Mouse (Mus musculus) CD4-positive, CD25-positive, alpha-beta regulatory T cell, adult 4 months (primary cell): Measurements from ENCODE around the gene Rap1gap2. TPM values are rescaled to one million over a fixed set of nuclear protein-coding genes. Genes with fewer than 3 reads are reported as not detected.
A peak's percentile ranks its signal among the peaks of the same experiment; 100 is the strongest.

ENCODE experiments used
- ATAC-seq: one replicate; pipeline ENCODE4 v1.8.0; 2017
- polyA plus RNA-seq, 2 experiments: library from polyadenylated mRNA; unstranded; fragments of 100-300 nt; shearing (Covaris generic); gene quantifications; one replicate each; pipeline ENCODE4 v1.2.1; 2017

The Rap1gap2 gene
- polyA plus RNA-seq: 1 to 10 TPM; 1.3 to 1.9 TPM

DNA sequence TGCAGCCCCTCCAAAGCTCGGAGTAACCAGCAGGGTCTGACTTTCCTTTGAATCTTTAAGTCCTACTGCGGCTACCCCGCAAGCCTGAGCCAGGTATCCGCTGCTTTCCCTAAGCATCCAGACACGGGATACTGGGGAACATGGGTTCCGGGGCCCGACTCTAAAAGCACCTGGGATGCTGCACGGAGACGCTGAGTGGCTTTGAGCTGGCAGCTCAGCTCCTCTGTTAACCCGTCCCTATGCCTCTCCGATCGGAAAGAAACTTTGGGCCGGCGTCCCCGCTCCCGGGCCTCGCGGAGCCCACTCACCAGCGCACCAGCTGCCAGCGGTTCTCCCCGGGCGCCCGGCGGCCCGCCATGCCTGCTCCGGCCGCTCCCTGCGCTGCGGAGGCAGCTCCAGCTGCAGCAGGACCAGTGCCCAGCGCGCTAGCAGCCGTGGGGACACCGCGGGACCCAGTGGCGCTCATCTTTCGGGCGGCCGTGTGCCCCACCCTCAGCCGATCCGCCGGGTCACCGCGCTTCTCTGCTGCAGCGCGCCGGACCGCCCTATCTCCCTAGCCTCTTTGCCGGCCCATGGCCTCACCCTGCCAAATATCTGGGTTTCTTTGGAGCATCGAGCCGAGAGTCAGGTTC, at the start of gene Rap1gap2:
Gene Rap1gap2 (minus strand): TSS at position 371 of the 632 bp plus-strand sequence.
- no peak for ATAC-seq

DNA sequence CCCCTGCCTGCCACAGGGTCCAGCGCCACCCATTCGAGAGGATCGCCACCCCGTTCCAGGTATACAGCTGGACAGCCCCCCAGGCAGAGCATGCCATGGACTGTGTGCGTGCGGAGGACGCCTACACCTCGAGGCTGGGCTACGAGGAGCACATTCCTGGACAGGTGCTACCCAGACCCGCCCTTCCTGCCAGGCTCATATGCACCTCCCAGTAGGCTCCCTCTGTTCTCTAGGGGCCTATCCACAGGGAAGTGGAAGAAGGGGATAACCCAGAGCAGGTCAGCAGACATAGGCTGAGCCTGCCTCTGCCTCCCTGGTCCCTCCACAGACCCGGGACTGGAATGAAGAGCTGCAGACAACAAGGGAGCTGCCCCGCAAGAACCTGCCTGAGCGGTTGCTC, 49.6 kb upstream of the Rap1gap2 start:
- ATAC-seq: no peak

DNA sequence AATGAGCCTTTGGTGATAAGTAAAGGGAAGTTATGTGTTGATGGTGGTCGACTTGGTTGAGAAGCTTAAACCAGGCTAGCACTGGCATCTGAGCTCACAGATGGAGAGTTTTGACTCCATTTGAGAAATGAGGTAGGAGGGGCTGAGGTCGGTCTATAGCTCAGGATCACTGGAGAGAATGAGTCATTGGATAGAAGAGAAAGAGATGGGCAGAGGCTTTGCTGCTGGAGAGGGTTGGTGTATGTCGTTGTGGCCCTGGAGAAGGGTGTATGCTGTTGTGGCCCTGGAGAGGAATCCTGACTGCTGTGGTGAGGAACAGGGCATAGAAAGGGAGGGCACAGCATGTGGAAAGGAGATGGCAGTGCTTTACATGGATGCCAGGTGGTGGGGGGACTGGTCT, 45.2 kb upstream of the Rap1gap2 start:
- ATAC-seq: no peak

- ATAC-seq: no peak
These were observed 42.7 kb upstream of the Rap1gap2 start for GRCm38 (mm10) chr11:74653385-74653784.

- ATAC-seq: no peak
These were observed 42.1 kb upstream of the Rap1gap2 start for GRCm38 (mm10) chr11:74652791-74653191.

DNA sequence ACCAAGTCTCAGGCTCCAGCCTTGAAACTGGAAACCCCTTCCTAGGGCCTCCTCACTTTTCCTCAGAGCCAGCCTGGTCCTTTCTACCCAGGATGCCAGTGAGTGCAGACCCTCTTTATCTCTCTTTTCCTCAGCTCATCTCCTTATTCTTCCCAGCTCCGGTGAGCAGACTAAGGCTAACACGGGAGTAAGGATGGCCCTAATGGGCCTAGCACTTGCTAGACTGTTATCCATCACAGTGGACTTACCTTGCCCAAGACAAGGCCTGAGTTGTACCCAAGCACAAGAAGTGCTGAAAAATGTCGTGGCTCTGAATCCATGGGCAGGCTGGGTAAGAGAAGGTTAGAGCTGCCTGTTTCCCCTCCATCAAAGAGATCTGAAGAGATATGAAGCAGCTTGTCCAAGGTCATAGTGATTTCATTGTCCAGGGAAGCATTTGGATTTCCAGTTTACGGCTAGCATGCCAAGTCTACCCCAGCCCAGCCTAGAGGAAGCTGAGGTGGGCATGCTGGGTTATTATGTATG, 39.9 kb upstream of the Rap1gap2 start:
- no peak for ATAC-seq

GRCm38 (mm10) chr11:74649647-74650551, 39.2 kb upstream of the Rap1gap2 start:
- ATAC-seq: peak; percentile 8

DNA sequence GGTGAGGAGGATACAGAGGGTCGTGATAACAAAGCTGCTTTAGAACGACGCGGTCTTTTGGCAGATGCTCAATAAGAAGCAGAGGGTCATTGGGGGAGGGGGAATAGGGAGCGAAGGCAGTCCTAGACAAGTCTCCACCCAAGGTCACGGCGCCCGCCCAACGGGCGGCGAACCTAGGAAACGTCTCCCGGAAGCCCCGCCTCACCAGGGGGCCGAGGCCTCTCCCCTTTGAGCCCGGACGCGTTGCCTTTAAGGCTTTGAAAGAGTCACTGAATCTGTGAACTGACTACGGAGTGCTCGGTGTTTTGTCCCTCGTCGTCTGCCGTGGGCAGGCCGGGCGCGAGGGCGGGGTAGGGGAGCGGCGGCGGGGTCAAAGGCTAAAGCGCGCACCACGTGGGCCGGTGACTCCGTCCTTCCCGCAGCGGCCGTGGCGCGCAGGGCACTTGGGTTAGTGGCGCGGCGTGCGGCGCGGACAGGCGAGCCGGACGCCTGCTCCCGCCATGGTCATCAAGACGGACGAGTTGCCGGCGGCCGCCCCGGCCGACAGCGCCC, 38.5 kb upstream of the Rap1gap2 start, which contains the start of gene Cluh:
Gene Cluh (plus strand): TSS at position 401 of the 552 bp plus-strand sequence.
- peak; percentile 97 for ATAC-seq

DNA sequence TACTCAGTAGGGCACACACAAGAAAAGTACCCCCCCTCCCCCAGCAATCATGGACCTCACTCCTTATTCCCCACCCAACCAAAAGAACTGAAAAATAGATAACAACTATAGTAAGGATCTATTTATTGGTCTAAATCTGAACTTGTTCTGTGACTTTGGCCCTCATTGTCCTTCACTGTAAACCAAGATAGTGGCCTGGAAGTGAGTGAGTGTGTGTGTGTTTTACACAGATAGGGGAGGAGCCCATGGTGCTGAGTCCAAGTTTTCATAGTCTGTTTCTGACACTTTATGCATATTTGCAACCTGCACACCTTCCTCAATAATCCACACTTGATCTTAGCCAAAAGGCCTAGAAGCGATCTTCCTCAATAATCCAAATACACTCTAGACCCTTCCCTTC, 38.0 kb upstream of the Rap1gap2 start:
- ATAC-seq: no peak

GRCm38 (mm10) chr11:74647966-74648365, 37.3 kb upstream of the Rap1gap2 start:
- ATAC-seq: no peak

DNA sequence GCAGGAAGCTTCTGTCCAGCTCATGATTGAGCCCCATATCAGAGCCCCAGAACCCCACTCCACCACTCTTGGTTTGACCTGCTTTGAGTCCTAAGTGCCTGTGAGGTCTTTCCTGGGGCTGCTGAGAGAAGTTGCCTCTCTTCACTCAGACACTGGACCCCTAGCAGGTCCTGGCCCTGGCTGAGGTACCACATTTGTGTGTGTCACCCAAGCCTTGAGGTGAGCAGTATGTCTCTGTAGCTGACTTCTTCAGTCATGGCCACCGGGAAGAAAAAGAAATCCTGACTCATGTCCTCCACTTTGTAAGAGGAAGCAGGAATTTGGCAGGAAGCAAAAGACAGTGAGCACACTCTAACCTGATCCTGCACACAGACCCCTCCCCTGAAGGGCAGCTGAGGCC, 28.9 kb upstream of the Rap1gap2 start:
- ATAC-seq: no peak

DNA sequence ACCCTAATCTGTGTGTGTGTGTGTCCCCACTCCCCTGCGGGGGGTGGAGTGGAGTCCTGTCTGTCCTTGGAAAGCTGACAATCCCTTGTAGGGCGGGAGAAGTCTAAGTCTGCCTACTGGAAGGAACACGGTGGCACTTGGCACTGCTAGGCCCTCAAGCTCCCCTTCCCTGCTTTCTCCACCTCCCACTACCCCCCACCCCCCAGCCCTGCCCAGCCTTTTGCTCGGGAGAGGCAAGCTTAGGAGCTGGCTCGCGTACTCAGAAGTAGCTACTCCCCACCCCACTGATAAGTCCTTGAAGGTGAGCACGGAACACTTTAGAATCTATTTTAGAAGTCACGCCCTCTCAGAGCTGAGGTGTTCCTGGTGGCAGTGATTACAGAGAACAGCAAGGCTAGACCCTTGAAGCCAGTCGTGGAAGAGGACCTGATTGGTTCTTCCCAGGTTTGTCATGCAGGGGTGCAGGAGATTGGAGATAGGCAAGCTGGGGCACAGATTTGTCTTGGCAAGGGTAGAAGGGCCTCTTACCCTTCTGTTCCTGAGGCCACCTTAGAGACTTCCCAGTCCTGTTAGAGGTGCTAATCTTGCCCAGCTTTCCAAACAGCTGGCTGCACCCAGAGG, 28.2 kb upstream of the Rap1gap2 start:
- ATAC-seq: no peak

DNA sequence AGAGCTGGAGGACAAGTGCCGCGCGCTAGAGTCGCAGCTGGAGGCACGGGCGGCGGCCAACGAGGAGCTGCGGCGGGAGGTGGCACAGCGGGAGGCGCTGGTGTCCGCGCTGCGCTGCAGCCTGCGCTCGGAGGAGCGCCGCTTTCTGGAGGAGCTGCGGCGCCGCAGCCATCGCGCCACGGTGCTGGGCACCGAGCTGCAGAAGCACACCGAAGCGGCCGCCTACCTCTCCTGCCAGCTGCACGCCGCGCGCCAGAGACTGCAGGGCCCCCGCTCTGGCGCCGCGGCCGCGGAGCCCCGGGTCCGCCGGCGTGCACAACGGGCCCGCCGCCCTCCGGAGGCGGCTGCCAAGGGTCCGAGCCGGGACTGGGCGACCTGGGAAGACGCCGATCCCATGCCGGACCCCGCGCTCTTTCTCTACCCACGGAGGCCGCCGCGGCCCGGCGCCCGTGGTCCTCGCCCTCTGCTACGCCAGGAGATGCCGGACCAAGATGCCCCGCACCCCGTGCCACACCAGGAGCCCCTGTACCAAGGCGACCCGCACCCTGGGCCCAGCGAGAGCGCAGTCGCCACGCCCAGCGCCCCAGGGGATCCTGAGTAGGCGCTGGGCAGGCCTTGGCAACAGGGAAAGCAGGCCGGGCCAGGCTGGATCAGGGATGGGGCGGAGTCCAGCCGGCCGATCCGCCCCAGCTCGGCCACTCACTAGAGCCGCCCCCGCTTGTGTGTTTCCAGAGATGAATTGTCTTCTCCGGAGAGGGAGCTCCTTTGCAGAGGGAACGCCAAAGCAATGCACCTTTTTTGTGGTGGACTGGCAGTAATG, 27.5 kb upstream of the Rap1gap2 start:
- peak; percentile 14 for ATAC-seq

GRCm38 (mm10) chr11:74637486-74637885, 26.8 kb upstream of the Rap1gap2 start:
- ATAC-seq: no peak

DNA sequence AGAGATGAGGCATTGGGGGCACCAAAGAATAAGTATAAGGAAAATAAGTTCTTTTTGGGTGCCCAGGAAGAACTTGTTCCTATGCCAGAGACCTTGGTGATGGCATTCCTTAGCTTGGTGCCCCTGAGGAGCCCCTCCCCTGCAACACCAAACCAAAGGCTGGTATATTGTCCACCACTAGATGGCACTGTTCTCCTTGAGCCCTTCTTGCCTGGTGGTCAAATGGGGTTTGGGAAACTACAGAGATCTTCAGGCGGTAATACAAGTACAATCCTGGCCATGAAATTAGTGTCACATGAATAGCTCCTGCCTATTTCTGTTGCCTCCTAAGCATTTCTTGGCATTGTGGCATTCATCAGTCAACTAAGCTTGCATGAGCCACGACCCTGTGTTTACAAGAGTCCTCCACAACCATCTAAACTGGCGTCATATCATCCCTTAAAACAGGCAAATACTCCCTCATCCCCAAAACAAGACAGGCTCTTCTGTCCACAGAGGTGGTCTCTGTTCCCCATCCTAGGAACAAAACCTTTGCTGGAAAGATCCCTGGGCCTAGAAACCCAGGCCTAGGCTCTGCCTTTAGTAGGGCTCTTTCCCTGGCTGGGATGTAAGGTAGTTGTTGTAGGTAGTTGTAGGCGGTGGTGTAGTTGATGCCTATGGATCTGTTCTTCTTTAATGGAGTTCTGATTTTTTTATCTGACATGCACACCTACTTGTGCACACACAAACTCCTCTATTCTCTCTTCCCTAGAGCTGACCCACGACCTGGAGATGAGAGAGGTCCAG, 24.0 kb upstream of the Rap1gap2 start:
- ATAC-seq: peak; percentile 53

DNA sequence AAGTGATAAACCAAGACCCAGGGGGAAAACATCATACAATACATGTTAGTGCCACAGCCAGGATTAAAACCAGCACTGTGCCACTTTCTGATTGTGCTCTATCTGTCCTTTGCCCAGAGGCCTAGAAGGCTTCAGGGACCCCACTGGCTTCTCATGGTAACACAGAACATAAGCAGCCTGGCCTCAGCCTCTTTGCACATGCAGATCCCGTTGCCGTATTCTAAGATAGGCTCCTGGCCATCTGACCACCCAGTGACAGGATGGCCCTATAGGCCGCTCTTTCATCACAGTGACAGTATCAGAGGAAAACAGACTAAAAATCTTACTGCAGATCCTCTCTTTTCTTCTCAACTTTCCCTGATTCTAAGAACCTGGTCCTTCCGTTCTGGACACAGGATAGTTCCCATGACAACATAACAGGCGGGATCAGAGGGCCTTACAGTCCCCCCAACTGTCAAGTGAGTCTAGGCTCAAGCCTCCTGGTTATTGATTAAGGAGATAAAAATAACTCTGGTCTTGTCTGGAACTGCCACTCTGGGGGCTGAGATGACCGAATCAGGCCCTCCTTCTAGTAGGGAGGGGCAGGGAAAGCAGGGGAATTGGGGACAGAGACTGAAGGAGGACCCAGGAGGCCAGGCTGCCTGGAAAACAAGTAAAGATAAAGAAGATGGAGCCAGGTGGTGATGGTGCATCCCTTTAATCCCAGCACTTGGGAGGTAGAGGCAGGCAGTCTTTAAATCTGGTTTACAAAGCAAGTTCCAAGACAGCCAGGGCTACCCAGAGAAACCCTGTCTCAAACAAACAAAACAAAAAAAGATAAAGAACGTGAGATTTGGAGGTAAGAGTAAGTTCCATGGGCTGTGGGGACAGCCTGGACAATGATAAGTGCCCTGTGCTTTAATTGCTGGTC, 21.4 kb upstream of the Rap1gap2 start:
- no peak for ATAC-seq

DNA sequence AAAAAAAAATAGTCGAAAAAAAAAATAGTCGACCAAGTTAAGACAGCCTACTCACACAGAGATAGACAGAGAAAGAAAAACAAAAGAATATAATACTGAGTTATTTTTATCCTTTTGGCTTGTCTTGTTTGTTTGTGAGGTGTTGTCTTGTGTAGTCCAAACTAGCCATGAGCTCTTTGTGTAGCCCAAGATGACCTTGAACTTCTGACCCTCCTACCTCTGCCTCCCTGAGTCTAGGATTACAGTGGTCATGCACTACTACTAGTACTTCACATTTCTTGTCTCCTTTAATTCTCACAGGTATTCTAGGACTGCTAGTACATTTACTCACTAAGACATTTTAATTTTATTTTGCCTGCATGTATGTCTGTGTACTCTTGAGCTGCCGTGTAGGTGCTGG, 16.8 kb upstream of the Rap1gap2 start:
- no peak for ATAC-seq

DNA sequence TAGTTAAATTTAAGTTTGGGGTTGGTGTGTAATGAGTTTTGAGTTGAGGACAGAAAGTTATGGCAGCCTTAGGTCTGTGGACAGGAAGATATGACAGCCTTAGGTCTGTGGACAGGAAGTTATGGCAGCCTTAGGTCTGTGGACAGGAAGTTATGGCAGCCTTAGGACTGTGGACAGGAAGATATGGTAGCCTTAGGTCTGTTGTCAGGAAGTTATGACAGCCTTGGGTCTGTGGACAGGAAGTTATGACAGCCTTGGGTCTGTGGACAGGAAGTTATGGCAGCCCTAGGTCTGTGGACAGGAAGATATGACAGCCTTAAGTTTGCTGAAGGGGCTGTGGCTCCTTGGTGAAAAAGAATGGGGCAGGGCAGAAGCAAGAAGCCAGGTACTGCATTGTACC, 14.6 kb upstream of the Rap1gap2 start:
- ATAC-seq: no peak

GRCm38 (mm10) chr11:74623693-74624092, 13.0 kb upstream of the Rap1gap2 start:
- no peak for ATAC-seq
